Mouse (Mus musculus) testis, postnatal 14 days (tissue): Measurements from ENCODE around the gene Wdr62.

ENCODE experiments used
- DNase-seq: peaks from one replicate; pipeline ENCODE4 v3.0.0; 2021; ENCODE audit warnings: low spot score

Wdr62 gene

DNA sequence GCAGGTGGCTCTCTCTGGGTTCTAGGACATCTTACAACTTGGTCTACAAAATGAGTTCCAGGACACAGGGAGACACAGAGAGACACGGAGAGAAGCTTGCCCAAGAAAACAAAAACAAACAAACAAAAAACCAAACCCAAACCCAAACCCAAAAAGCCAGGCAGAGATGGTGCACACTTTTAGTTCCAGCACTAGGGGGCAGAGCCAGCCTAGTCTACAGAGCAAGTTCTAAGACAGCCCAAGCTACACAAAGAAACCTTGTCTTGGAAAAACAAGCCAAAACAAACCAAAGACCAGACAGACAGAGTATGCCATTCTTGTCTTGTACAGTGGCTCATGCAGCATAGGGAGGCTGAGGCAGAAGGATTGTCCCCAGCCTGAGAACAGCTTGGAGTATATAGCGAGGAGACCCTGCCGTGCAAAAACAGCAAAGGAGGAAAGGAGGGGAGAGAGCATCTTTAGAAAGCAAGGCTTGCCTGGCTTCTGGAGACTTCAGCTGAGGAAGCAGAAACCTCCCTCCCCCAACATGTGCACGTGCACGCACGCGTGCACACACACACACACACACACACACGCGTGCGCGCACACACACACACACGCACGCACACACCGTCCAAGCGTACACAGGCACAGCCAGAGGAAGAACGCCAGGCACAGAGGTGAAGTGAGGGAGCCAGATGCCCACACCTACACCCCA, 26.0 kb upstream of the Wdr62 start:
- no peak for DNase-seq

DNA sequence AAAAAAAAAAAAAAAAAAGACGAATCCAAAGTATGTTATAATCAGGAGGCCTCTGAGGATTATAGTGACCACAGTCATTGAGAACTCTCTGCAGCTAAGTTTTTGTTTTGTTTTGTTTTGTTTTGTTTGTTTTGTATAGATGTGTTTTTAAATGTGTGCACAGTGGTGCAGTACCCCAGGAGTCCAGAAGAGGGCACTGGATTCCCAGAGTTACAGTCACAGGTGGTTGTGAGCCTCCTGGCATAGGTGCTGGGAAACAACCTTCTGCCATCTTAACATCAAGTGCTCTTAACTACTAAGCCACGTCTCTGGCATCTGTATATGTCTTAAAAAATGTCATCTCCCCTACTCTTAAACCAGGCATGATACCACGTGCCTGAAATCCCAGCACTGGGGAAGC, 20.7 kb upstream of the Wdr62 start:
- no peak for DNase-seq

DNA sequence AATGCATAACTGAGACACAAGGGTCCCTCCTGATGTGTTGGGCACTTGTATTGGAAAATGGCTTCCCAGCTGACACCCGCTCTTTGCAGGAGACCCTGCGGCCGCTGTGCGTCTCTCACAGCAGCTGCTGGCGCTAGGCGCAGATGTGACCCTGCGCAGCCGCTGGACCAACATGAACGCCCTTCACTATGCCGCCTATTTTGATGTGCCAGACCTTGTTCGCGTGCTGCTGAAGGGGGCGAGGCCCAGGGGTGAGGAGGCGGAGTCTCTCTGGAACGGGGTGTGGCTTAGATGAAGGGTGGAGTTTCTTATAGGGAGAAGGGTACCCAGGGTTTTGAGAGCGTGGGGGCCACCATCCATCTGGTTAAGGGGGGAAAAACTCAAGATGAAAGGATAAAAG, 17.0 kb upstream of the Wdr62 start:
- no peak for DNase-seq

DNA sequence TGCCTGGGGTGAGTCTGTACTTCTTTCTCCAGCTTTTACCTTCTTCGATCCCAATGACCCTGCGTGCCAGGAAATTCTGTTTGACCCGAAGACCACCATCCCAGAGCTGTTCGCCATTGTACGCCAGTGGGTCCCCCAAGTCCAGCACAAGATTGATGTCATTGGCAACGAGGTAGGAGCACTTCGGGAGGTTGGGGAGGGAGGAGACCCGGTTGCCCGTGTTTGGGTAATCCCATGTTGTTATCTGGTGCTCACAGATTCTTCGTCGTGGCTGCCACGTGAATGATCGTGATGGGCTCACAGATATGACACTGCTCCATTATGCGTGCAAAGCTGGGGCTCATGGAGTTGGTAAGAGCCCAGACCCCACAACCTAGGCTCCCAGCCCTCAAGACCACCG, 16.6 kb upstream of the Wdr62 start:
- no peak for DNase-seq

DNA sequence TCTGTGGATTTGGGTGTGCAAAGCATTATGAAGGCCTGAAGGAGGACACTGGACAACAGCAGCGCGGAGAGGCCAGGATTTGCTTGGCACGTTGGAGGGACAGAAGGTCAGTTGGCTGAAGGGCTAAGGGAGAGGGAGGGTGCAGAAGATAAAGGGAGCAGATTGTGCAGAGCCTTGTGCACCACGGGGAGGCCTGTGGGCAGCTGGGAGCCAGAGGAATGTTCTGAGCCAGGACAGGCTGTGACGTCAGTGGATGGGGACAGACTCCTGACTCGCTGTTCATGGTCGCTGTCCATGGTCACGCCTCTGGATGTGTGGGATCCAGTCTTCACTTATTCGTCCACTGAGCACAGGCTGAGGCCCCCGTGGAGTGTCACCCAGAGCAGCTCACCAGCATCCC, 14.9 kb upstream of the Wdr62 start:
- DNase-seq: peak; percentile 82

DNA sequence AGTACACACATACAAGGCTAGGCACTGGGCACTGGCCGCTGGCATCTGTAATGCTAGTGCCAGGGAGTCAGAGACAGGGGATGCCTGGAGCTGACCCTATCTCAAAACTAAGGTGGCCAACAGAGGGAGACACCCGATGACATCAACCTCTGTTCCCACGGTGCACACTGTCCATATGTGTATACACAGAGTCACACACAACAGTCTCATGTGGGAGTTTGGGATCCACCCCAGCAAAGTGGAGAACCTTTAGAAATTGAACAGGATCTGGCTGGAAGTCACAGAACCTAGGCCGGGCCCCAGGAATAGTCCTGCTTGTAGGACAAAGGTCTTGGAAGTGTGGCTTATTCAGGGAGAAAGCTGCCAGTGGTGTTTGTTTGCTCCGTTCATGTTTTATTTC, 14.1 kb upstream of the Wdr62 start:
- DNase-seq: no peak

DNA sequence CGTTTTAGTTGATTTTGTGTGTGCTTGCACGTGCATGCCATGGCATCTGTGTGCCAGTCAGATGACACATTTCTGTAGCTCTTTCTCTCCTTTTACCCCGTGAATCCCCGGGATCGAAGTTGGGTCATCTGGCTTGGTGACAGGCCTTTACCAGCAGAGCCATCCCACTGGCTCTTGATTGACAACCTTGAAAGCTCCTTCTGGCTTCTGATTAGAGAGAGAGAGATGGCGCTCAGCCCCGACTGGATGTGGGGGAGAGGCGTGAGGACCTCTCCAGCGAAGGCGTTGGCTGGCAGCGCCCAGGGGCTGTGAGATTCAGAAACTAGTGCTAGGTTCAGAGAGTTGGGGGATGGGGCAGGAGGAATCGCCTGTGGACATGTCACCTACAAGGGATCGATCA, 13.6 kb upstream of the Wdr62 start:
- DNase-seq: peak; percentile 40

DNA sequence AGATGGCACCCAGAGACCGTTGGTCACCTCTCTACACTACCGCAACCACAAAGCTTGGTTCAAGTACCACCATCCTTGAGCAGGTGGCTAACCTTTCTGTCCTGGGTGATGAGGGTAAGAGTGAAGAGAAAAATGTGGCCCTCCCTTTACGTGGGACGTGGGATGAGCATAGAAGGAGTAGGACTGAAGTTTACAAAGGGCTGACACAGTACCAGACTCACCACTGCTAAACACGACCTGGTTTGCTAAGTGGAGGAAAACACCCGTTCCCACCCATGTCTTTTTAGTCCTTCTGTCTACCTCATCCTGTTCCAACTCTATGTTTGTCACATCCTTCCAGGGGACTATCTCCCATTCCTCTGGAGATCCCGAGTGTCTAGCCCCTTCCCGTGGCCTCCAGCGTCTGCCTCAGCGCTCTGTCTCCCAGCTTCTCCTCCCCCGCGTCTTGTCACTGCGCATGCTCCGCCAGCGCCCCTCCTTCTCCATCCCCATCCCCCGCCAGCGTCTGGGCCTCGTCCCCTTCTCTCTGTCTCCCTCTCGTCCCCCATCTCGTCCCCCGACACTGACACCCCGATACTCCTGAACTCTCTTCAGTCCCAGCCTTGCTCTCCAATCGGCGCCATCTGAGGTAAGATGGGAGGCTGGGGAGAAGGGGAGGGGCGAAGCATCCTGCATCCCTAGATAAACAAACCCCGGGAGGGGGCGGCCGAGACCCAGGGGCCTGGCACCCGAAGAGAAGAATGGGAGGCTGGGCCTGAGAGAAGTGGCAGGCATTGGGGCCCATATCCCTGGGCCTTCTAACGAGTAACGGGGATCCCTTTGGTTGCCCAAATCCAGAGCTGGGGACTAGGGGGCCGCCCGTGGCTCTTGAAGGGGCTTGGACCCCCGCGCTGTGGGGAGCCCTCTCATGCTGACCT, 11.3 kb upstream of the Wdr62 start, which contains the start of gene Clip3:
Gene Clip3, plus strand, starts transcription at position 514 of the 917 bp plus-strand sequence.
- peak; percentile 79 for DNase-seq

DNA sequence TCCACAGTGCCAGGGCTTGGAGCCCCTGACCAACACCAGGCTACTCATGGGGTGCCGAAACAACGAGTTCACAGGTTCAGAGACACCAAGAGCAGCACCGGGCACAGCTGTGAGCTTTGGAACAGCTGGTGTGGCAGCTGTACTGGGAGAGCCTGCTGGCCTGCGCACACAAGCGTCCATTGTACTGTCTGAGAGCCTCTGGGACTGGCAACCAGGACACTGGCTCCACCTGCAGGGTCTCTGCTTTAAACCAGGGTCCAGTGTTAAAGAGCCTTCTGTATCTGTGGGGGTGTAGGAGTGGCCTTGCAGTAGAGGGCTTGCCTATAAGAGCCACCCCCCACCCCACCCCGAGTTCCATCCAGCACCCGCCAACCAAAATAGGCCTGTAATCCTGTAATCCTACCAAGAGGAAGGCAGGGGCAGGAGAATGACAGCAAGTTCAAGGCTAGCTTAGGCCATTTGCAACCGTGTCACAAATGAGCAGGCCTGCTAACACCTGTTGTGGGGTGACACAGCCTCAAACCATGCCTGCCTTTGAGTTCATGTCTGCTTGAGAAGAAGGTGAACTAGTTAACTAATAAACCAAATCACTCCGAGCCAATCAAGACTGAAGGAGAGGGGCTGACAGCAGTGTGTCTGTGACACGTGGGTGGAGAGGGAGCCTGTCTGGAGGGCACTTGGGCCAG, 9.6 kb upstream of the Wdr62 start:
- DNase-seq: no peak

DNA sequence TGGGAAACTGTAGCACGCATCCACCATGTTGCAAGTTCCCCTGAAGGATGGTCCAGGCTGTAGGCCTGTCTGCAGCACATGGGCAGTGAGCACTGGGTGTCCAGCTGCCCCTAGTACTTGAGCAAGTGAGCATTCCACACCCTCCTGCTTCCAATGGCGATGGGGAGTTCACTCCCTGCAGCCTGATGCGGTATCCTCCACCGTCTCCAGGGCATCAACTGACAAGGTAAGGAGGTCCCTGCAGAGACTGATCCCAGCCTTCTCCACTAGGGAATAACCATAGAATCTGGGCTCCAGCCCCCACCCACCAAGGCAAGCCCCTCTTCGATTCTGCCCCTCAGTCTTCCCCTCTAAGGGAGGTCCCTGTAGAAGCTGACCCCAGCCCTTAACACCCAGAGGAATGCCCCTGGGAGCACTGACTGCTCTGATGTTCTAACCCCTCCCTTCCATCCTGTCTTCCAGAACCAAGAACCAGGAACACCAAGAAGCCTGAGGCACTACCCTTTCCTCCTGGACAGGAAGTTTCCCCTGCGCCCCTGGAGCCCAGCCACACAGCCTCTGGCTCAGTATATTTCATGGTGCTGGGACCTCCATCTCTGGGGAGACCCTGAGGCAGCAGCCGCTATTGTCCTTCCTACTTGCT, 9.0 kb upstream of the Wdr62 start:
- no peak for DNase-seq

DNA sequence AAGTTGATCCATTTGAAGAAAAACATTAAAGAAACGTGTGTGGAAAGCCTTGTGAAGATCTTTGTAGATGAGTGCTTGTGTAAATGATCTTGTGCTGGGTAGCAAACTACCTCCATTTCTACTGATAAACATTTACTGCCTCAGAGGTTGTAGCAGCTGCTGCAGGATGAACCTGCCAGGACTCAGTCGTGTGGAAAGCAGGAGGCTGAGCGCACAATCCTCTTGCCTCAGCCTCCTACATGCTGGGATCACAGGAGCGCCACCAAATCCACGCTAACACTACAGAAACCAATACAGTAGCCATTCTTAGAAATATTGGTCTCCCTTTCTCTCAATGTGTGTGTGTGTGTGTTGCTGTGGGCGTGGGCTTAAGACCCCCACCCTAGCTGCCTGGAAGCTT, 7.8 kb upstream of the Wdr62 start:
- no peak for DNase-seq

DNA sequence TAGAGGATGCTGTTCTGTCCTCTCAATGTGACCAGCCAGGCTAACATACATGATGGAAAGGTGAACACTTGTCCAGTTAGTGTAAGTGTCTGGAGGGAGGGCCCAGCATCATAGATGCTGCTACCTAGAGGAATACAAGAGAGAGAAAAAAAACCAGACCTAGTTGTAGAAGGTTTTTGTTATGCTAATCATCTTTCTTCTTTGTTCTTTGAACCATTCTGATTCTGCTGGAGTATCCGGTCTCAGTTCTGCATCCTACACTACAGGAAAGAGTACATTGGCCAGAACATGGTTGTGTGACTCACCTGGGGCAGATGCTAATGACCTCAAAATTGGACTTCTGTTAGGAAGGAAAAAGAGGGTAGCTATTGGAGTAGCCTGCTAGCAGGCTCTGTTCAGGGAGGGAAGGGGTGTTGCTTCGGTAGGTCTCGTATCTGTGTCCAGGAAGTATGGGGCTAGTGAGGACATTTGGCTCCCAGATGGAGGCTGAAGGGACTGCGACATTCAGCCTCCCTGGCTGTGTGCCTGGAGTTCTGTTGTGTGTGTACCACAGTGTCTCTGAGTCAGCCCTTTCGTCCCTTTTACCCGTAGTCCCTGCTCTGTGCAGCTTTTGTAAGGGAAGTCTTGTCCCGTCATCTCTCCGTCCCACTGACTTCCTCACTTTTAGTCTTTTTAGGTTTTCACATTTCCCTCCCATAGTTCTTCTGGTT, 6.6 kb upstream of the Wdr62 start:
- DNase-seq: no peak

DNA sequence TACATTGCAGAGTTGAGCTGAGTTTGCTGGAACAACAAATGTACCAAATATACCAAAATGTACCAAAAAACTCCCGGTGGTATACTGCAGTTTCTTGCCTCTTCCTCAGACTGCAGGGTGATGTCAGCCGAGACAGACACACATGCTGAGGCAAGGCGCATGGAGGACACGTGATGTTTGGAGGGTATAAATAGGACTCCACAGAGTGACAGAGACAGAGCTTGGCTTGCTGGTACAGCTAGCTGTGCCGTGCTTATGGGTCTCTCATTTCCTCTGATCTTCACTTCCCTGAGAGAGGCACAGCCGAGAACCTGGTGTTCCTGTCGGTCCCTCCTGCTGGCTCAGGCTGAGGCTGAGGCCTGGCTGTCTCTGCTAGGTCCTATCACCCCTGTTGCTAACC, 2.5 kb upstream of the Wdr62 start:
- DNase-seq: no peak

DNA sequence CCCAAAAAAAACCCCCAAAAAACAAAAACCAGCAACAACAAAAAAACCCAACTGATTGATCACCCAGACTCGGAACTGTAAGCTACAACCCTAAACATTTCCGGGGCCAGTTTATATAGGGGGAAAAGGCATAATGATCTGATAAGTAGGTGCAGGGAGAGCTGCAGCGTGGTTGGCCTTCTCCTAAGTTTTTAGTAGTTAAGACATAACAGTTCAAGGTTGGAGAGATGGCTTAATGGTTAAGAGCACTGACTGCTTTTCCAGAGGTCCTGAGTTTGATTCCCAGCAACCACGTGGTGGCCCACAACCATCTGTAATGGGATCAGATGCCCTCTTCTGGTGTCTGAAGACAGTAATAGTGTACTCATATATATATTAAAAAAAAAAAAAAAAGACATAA, 1.3 kb upstream of the Wdr62 start:
- DNase-seq: no peak

DNA sequence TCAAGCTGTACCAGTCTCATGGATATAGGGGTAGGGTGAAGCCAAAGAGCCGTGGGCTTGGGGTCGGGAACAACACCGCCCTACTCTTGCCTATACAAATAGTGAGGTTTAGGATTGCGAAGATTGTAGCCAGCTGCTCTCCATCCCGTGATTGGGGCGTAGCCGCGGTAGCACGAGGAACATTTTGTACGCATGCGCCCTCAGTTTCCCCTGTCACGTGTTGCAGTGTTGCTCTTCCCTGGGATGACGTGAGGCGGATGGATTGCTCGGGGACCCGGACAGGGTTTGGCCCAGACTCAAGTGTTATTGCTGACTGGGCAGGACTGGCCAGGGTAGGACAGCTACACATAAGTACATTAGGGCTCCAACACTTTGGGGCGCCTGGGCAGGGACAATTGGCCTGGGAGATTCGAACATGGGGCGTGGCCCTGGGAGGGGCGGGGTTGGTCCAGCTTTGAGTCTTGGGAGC, 485 bp upstream of the Wdr62 start:
- peak; percentile 88 for DNase-seq

DNA sequence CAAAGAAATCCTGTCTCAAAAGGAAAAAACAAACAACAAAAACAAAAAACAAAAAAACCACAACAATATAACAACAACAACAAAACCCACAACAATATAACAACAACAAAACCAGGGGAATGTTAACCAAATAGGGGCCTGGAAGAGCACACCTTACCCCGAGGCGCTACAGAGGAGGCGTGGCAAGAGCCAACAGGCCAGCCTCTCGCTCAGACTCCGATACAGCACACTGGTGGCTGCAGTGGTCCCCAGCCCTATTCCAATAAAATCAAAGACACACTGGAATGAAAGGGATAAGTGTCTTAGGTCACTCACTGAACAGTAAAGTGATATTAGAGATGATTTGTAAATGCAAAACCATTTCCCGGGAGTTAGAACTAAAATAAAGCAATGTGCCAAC, 683 bp downstream of the Wdr62 start:
- DNase-seq: no peak

DNA sequence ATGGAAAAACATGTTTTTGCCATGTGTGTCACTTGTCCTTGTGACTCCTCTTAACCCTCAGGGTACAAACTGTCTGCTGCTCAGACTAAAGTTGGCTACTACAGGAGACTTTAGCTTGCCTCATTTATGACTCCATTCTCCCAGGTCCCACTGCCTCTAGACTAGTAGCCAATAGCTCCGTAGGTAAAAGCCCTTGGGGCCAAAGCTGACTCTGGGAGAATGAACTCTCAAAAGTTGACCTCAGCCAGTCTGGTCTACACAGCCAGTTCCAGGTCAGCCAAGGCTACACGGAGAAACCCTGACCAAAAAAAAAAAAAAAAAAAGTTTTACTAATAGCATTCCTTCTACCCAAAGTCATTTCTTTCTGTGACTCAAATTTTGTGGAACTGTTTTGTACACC, 1.3 kb downstream of the Wdr62 start:
- no peak for DNase-seq

DNA sequence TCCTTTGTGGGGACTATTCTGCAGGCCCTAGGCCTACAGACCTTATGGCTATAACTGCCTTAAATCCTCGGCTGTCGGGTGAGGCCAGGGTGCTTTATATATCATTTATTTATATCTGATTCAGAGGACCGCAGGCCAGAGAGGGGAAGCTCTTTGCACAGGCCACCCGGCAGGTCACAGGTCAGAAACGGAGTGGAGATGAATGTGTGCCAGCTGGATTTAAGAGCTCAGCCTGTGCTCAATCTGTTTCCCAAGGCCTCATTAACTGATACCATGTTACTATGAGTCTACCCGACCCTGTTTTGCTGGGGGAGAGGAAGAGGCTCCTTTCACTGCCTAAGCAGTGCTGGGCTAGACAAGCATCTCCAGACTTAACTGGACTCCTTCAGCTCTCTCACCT, 5.8 kb downstream of the Wdr62 start:
- DNase-seq: peak; percentile 72

DNA sequence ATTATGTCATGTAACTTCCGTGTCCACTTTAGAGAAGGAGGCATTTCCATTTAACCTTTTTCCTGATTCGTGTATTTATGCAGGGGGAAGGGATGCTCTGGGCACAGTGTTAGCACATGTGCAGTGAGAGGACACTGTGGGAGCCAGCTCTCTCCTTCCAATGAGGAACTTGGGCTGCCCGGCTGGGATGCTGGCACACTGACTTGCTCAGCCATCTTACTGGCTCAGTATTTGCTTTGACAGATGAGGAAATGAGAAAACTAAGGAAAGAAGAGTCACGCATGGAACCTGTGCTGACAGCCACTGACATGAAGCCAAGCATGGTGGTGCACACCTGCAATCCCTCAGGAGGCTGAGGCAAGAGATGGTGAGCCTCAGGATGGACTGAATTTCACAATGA, 10.6 kb downstream of the Wdr62 start:
- no peak for DNase-seq

DNA sequence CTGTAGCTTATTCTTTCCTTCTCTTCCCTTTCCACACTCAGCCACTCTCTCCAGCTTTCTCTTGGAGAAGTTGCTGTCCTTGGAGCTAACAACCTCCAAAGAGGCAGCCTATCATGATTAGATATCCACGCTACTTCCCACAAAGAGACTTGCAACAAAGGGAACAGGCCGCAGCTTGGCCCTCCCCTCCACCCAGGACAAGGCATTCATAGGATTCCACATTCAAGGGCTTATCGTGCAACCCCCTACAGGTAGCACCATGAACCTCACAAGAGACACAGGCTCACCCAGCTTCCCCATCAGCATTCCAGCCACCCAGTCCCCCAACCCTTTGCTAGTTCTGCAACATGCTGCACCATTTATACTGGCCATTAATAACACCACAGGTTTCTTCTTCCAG, 13.4 kb downstream of the Wdr62 start:
- DNase-seq: peak; percentile 54

DNA sequence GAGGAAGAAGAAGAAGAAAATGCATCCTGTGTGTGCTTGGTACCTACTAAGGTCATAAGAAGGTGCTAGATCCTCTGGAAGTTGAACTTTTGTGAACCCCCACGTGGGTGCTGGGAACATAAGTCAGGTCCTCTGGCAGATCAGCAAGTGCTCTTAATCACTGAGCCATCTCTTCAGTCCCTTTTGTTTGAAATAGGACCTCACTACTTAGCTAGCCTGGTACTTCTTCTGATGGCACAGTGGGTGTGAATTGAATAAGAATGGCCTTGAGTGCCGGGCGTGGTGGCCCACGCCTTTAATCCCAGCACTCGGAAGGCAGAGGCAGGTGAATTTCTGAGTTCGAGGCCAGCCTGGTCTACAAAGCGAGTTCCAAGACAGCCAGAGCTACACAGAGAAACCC, 14.3 kb downstream of the Wdr62 start:
- DNase-seq: no peak

DNA sequence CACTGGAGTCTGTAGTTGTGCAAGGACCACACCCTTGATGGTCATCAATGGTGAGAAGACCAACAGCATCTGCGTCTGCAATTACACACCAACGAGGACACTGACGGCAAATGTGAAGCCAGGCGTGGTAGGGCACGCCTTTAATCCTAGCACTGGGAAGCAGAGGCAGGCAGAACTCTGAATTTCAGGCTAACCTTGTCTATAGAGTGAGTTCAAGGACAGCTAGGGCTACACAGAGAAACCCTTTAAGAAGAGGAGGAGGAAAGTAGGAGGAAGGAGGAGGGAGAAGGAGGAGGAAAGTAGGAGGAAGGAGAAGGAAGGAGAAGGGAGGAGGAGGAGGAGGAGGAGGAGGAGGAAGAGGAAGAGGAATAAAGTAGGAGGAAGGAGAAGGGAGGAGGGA, 14.7 kb downstream of the Wdr62 start:
- DNase-seq: no peak
